Mouse (Mus musculus) erythroblast, embryonic 14.5 days (primary cell): Measurements from ENCODE around the gene Cux2.

Source experiments
- GATA1 ChIP-seq: IDR thresholded peaks from 2 replicates; pipeline ENCODE4 v1.6.1; 2012; ENCODE audit warnings: low read length, inconsistent platforms, mixed read lengths
- TAL1 ChIP-seq: IDR thresholded peaks from 3 replicates; pipeline ENCODE4 v1.6.1; 2012; ENCODE audit warnings: low read length, inconsistent platforms, mixed read lengths

- TF ChIP-seq TAL1 (no peak), GATA1 (no peak)
Observed at GRCm38 (mm10) chr5:121831002-121831601, 218.8 kb downstream of the Cux2 start.
